Mouse (Mus musculus) ES-Bruce4 (cell line): Measurements from ENCODE around the gene Ddx39. TPM values are rescaled to one million over a fixed set of nuclear protein-coding genes. Genes with fewer than 3 reads are reported as not detected.

Source experiments
- H3K27ac ChIP-seq: 2 replicates; pipeline ENCODE4 v1.5.1; 2012; ENCODE audit warnings: low read length, inconsistent platforms; ENCODE audit not compliant: insufficient read depth
- H3K27me3 ChIP-seq: 2 replicates; pipeline ENCODE4 v1.6.1; 2012; ENCODE audit warnings: mild to moderate bottlenecking, low read length, inconsistent platforms; ENCODE audit not compliant: control insufficient read depth, poor library complexity, insufficient read depth, severe bottlenecking
- H3K36me3 ChIP-seq: 2 replicates; pipeline ENCODE4 v1.6.1; 2012; ENCODE audit warnings: inconsistent platforms, mild to moderate bottlenecking, low read length, moderate library complexity; ENCODE audit not compliant: control insufficient read depth, poor library complexity, insufficient read depth, severe bottlenecking
- H3K4me1 ChIP-seq: one replicate; pipeline ENCODE4 v1.8.1; 2011; ENCODE audit warnings: low read length; ENCODE audit not compliant: control insufficient read depth, insufficient read depth
- H3K4me3 ChIP-seq: 2 replicates; pipeline ENCODE4 v1.5.1; 2011; ENCODE audit warnings: low read depth, mild to moderate bottlenecking, low read length
- H3K9ac ChIP-seq: 2 replicates; pipeline ENCODE4 v1.6.1; 2012; ENCODE audit warnings: low read depth, mild to moderate bottlenecking, inconsistent platforms; ENCODE audit not compliant: poor library complexity, severe bottlenecking
- H3K9me3 ChIP-seq: replicated peaks from 2 replicates; pipeline ENCODE4 v1.6.1; 2012; ENCODE audit warnings: mild to moderate bottlenecking, low read length, inconsistent platforms; ENCODE audit not compliant: control insufficient read depth, poor library complexity, insufficient read depth, severe bottlenecking
- CTCF ChIP-seq: IDR thresholded peaks from one replicate; pipeline ENCODE4 v1.8.1; 2011; ENCODE audit warnings: low read depth, low read length
- EP300 ChIP-seq: IDR thresholded peaks from 2 replicates; pipeline ENCODE4 v1.6.1; 2011; ENCODE audit warnings: low read depth, low read length; ENCODE audit not compliant: insufficient read depth
- POLR2A ChIP-seq: IDR thresholded peaks from one replicate; pipeline ENCODE4 v1.8.1; 2011; ENCODE audit warnings: low read length; ENCODE audit not compliant: insufficient read depth
- polyA plus RNA-seq: library from polyadenylated mRNA; stranded (reverse); fragments of >200 nt; gene quantifications from 2 replicates; pipeline ENCODE4 v1.2.4, GENCODE M21; 2011; ENCODE audit warnings: low read depth; ENCODE audit not compliant: missing spikeins, insufficient read depth, insufficient read length

Ddx39 gene
- polyA plus RNA-seq, 1 experiment = 117 TPM

GRCm38 (mm10) chr8:83758298-83758697 lies 43.3 kb downstream of the Ddx39 start:
- Histone ChIP-seq H3K9ac (no peak overlapping the region), H3K9me3 (peaks cover 23% of the 10 kb centered on the region), H3K4me1 (no peaks in the 10 kb centered on the region), H3K36me3 (no peaks in the 10 kb centered on the region), H3K4me3 (no peak overlapping the region), H3K27ac (no peak overlapping the region), H3K27me3 (no peaks in the 10 kb centered on the region)
- TF ChIP-seq CTCF = no peak
- TF ChIP-seq POLR2A = no peak
- no peak for TF ChIP-seq EP300

- Histone ChIP-seq H3K27me3 (no peaks in the 10 kb centered on the region), H3K9me3 (peaks cover 23% of the 10 kb centered on the region), H3K9ac (no peak overlapping the region), H3K36me3 (no peaks in the 10 kb centered on the region), H3K4me3 (no peak overlapping the region), H3K4me1 (no peaks in the 10 kb centered on the region), H3K27ac (no peak overlapping the region)
- TF ChIP-seq EP300 (no peak), POLR2A (no peak), CTCF (no peak)
These were observed 44.3 kb downstream of the Ddx39 start for GRCm38 (mm10) chr8:83759231-83759759.

DNA sequence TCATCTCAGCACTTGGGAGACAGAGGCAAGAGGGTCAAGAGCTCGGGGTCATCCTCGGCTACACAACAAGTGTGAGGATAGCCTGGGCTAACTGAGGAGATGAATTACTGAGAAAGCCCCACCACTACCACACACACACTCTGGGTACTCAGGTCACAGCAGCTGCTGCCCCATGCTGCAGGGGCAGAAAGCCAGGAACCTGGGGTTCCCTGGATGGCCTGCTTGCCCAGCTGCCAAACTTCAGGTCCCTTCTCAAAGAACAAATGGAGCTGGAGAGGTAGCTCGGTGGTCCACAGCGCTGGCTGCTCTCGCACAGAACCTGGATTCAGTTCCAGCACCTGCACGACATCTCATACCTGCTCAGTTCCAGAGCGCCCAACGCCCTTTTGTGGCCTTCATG lies 49.1 kb downstream of the Ddx39 start:
- no peaks in the 10 kb centered on the region for H3K27me3 ChIP-seq
- no peaks in the 10 kb centered on the region for H3K36me3 ChIP-seq
- no peaks in the 10 kb centered on the region for H3K4me1 ChIP-seq
- no peak overlapping the region for H3K9ac ChIP-seq
- H3K4me3 ChIP-seq = no peak overlapping the region
- peaks cover 4% of the 10 kb centered on the region; the same call in 1 of the 2 replicates for H3K9me3 ChIP-seq
- H3K27ac ChIP-seq = no peak overlapping the region
- TF ChIP-seq EP300 = no peak
- no peak for TF ChIP-seq POLR2A
- TF ChIP-seq CTCF = no peak

- Histone ChIP-seq H3K27me3 (no peaks in the 10 kb centered on the region), H3K27ac (no peak overlapping the region), H3K9ac (no peak overlapping the region), H3K4me1 (no peaks in the 10 kb centered on the region), H3K9me3 (peaks cover 4% of the 10 kb centered on the region; the same call in 1 of the 2 replicates), H3K4me3 (no peak overlapping the region), H3K36me3 (no peaks in the 10 kb centered on the region)
- no peak for TF ChIP-seq EP300
- no peak for TF ChIP-seq CTCF
- no peak for TF ChIP-seq POLR2A
These were observed 49.7 kb downstream of the Ddx39 start for GRCm38 (mm10) chr8:83764717-83765116.

DNA sequence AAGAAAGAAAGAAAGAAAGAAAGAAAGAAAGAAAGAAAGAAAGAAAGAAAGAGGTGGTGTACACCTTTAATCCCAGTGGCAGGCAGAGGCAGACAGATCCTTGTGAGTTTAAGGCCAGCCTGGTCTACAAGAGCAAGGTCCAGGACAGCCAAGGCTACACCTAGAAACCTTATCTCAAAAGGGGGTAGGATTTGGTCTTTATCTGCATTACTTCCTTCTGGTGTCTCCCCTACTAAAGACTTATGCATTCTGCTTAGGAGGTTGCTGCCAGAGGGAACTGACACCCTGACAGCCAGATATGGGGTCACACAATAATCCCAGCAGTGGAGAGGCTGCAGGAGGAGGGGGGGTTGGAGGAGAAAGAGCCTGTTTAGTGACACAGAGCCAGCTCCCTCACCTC lies 50.7 kb downstream of the Ddx39 start:
- TF ChIP-seq CTCF (no peak), EP300 (no peak), POLR2A (no peak)
- no peaks in the 10 kb centered on the region for H3K36me3 ChIP-seq

DNA sequence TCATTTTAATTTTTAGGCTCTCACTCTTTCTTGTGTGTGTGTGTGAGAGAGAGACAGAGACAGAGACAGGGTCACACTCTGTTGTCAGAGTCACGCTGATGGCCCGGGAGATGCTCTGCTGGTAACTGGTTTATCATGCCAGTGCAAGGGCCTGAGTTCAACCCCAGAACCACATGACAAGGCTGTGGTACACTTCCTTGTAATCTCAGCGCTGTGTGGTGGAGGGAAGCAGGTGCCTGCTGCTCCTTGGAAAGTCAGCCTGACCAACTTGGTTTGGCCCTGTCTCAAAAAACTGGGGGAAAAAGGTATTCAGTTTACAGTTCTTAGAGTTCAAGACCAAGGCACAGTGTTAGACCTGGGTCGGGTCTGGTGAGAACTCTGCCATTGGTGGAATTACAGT lies 52.5 kb downstream of the Ddx39 start:
- no peak overlapping the region for H3K27ac ChIP-seq
- no peak overlapping the region for H3K4me3 ChIP-seq
- TF ChIP-seq CTCF (no peak), POLR2A (no peak), EP300 (no peak)
- H3K36me3 ChIP-seq = no peaks in the 10 kb centered on the region
- H3K9me3 ChIP-seq = peaks cover 4% of the 10 kb centered on the region; the same call in 1 of the 2 replicates
- H3K4me1 ChIP-seq = no peaks in the 10 kb centered on the region
- H3K9ac ChIP-seq = no peak overlapping the region
- H3K27me3 ChIP-seq = no peaks in the 10 kb centered on the region

More for the DNA sequence above, 50.7 kb downstream of the Ddx39 start:
- Histone ChIP-seq H3K9ac (no peak overlapping the region), H3K27me3 (no peaks in the 10 kb centered on the region), H3K4me3 (no peak overlapping the region), H3K9me3 (peaks cover 4% of the 10 kb centered on the region; the same call in 1 of the 2 replicates), H3K4me1 (no peaks in the 10 kb centered on the region), H3K27ac (no peak overlapping the region)
